Mouse (Mus musculus) C2C12 (cell line): ENCODE measurements at regions not wholly inside any gene's neighbourhood (a gene's known extent, or its start where the extent isn't known, plus 50 kb on each side); places are given as distances from the start of the nearest gene placed in this dataset.

Experiments used
- CTCF ChIP-seq: IDR thresholded peaks from one replicate; pipeline ENCODE4 v1.5.1; 2011; ENCODE audit not compliant: control insufficient read depth, insufficient read depth, insufficient read length
- MAX ChIP-seq: IDR thresholded peaks from one replicate; pipeline ENCODE4 v1.6.1; 2011; ENCODE audit warnings: mild to moderate bottlenecking, control low read depth

GRCm38 (mm10) chr4:30270000-30270399, 1457.1 kb downstream of the Epha7 start:
- TF ChIP-seq CTCF = no peak
- TF ChIP-seq MAX = no peak
